Mouse (Mus musculus) ES-CJ7 (cell line): ENCODE measurements around the gene Musk.

ENCODE experiments used
- DNase-seq: peaks from one replicate; pipeline ENCODE4 v3.0.0; 2011; ENCODE audit warnings: low read depth, low spot score

Musk gene

DNA sequence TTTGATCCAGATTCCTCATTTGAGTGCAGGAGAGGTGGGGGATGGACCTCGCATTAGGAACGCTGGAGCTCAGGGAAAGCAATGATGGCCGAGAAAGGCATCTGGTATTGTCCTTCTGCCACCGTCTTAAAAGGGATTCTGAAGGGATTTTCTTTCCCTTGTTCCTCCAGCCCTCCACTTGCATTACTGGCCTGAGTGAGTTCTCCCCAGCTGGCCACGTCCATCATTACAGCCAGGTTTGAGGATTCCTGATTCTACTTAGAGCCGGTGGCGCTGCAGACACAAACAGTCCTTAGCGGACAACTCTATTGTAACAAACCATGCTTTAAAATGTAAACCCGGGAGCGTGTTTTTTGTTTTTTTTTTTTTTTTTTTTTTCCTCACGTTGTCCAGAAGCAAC, at the start of gene Musk:
Gene Musk, plus strand, starts transcription at position 274 of the 400 bp plus-strand sequence.
- no peak for DNase-seq

DNA sequence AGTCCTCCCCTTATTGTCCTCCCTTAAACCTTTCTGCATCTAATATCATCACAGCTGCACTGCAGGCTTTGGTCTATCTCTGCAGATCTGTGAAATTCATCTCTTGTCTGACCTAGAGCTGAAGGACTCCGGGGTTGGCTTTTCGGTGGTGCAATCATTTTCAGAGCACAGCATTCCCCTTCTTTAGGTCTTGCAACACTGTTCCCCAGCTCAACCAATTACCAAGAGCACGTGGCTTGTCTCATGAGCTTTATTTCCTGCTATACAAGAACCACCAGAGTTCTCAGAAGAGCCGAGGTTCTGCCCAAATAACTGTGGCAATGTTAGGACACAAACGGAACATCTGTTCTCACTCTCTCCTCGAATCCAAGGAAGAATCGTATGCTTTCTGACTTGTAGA, 45.3 kb upstream of the Musk start:
- no peak for DNase-seq

DNA sequence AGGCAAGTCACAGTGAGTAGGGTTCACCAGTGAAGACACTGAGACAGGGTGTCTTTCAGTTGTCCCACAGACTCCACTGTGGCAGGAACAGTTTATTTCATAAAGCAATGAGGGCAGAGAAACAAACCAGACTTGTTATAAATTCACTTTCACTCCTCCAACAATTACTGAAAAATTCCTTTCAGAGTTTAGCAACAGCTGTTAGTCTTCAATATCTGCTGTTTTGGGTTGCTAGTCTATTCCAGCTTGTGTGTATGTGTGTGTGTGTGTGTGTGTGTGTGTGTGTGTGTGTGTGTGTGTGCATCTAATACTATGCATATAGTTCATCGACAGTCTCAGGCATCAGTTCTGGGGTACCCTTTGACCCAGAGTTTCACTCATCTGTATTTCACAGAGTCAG, 40.2 kb upstream of the Musk start:
- no peak for DNase-seq

DNA sequence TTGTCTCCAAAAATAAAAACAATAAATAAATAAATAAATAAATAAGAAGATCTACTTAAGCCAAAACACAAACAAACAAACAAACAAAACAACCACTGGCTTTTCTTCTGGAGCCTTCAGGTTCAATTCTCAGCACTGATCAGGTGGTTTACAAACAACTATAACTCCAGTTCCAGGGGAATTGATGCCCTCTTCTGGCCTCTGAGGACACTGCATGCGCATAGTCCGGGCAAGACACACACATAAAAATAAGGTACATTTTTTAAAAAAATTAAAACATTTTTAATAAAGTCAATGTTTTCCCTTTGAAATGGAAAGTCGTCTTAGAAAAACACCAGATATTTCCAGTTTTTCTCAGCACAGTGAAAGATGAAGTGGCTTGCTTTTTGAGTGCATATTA, 33.4 kb upstream of the Musk start:
- no peak for DNase-seq

DNA sequence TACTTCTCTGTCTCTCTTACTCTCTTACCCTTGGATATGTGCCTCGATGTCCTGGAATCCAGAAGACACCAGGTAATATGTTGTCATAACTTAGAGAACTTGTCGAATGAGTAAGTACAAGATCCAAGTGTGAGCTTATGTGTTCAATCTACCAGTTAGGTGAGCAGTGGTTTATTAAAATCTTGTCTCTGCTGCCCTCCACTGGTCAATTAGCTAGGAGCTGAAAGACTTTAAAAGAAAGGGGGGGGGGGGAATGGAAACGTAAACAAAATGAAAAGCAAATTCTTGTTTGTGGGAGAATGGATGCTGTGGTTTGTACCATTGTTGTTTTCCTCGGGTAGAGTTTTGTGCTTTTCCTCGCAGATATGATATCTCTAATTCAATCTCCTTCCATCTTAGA, 32.4 kb upstream of the Musk start:
- peak; percentile 51 for DNase-seq

DNA sequence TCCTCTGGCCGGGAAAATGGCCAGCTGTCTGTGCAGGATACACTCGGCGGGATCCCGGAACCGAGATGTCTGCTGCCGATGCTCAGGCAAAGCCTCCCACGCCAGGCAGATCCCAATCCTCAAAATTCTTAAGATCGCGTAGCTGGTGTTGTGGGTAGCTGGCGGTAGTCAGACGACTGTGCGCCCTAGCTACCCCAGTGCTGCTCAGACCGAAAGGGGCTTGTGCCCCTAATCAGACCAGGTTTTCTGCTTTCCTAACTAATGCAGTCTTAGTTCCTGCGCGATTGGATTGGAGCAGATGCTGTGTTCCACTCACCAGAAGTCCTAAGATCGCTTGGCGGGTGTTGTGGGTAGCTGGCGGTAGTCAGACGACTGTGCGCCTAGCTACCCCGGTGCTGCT, 25.0 kb upstream of the Musk start:
- peak; percentile 38 for DNase-seq

DNA sequence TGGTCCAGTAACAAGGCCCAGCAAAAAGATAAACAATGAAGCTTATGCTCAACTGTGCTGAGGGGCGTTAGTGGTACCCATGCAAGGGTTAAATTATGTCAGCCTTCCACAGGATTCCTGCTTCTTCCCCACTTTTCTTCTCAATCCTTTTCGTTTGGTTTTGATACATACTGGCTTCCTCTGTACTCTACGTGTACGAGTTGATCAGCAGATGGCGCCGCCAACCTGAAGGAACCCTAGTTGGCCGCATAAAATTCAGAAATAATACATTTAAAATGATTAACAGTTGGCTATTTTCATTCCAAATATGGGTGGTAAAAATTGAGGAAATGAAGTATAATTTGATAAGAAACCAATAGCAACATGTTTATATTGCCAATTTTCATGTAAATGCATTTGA, 19.5 kb upstream of the Musk start:
- no peak for DNase-seq

DNA sequence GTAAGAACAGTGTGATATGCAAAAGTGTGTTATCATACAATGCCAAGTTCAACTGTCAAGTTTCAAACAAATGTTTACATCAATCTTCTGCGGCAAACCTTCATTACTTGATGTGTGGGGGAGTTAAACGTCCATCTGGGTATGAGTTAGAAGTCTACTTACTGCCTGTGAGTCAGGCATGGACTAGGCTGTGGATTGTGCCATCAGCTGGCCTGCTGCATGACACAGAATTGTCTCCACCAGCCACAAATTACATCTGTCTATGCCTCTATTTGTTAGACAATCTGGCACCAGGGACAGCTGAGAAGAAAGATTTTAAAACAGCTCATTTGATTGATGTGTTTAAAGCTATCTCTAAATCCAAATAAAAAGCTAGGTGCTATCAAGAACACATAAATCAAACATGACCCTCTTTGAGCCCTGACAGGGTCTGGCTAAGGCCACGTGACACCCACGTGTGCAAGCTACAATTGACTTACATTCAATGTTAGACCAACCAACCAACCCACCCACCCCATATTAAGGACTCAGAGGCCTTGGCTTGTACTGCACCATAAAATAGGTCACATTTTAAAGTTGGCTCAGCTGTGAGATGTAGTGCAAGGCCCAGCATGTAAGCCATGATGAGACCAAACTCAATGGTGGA, 16.7 kb upstream of the Musk start:
- DNase-seq = no peak

DNA sequence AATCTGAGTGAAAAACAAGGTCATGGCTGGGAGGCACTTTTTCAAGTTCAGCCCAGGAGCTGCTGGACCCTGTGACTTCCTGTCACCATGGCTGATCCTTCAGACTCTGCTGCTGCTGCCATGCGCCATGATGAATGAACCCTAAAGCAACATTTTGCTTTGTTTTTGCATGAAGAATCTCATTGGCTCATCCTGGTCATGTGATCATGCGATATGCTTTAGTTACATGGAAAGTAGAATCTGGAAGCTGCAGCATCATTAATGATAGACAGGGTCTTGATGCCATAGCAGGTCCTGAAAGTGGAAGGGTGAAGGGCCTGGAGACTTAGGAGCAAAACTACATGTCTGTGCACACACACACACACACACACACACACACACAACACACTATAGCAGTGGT, 15.8 kb upstream of the Musk start:
- DNase-seq = no peak

DNA sequence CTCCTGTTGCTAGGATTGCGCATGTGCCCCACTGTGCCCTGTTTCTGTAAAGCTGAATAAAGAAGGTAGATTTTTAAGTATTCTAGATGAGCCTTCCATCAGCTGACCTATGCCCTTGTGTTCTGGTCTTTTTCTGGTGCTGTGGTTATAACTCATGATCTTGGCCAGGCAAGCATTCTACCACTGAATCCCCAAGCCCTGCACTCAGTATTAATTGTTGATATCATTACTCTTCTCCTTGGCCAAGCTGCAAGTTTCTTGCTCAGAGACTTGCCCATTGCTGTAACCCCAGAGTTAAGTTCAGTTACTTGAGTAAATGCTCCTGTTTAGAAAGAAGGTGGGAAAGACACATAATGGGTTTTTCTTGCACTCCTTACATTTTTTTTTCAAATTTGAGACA, 14.8 kb upstream of the Musk start:
- DNase-seq = no peak

DNA sequence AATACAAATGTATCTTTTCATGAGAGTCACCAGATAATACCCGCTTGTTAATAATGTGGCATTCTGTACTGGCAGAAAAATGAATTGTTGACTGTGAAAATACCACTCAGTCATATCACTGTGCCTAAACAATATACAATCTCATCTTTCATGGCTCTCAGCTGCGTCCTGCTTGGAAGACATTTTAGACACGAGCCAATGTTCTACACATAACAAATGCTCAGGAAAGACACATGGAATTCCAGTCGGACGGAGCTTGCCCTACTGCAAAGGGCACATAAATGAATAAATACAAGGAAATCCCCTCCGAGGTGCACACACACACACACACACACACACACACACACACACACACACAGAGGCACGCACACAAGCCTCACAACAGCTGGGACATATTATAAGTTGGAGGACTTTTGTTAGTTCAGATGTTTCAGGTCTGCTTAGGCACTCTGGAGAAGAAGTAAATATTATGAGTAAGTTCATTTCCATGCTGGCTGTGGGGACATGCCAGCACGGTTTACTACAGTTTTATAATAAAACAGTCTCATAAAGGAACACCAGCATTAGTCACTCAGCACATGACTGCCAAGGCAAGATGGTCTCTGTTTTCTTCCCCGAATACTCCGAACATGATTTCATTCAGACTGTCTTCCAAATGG, 14.1 kb upstream of the Musk start:
- no peak for DNase-seq

DNA sequence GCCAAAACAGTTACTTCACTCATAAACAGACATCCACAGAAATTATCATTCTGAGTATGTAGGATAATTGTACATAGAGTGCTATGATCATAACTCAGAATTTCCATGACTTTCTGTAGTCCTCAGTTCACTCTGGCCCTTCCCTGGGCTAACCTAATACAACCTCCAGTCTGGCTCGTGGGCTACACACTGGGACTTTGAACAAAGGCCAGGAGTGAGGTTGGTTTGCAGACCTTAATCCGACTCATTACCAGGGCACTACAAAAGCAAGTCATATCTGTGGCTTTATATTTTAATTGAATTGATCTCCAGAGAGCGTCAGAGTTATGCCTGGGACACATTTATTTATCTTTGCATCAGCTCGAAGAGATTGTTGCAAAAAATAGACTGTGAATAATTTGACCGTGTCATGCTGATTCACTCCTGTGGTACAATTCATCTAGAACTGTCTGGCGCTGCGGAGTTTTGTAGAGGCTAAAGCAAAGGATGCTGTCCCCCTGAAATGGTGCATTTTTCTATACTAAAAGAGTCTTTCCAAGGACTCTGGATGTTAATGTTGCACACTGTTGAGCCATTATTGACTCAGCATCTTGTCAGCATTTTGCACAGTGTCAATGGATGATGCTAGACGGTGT, 10.4 kb upstream of the Musk start:
- DNase-seq = no peak

DNA sequence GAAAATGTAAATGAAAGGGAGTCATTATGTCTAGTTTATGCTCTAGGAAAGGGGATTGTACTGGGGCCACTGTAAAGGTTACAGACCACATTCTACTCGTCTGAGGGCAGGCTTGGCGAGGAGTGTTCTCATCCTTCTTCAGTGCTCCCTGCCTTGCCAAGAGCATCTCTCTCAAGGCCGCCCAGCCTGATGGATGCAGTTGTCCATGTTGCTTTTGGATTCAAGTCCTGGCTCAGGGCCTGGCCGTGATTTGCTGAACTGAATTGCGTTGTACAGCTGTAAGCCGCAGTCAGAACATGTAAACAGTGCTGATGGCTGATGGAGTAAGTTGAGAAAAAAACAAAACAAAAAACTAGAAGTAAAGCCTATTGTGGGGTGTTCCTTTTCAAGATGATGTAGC, 7.4 kb upstream of the Musk start:
- no peak for DNase-seq

DNA sequence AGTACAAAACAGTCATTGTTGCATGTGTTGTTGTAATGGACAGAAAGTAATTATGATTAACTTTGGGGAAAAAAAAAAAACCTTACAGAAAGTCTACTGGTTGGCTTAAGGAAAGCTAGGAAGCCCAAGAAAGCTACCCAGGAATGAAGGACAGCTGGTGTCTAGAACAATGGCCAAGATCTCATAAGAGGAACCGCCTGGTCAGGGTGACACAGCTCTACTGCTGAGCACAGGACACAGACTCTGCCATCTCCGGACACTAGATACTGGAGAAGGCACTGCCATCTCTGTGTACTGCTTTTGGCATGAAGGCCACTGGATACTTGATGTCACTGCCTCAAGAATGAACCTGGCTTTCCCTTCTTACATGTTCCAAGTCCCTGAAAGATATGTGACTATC, 5.6 kb upstream of the Musk start:
- DNase-seq = no peak

DNA sequence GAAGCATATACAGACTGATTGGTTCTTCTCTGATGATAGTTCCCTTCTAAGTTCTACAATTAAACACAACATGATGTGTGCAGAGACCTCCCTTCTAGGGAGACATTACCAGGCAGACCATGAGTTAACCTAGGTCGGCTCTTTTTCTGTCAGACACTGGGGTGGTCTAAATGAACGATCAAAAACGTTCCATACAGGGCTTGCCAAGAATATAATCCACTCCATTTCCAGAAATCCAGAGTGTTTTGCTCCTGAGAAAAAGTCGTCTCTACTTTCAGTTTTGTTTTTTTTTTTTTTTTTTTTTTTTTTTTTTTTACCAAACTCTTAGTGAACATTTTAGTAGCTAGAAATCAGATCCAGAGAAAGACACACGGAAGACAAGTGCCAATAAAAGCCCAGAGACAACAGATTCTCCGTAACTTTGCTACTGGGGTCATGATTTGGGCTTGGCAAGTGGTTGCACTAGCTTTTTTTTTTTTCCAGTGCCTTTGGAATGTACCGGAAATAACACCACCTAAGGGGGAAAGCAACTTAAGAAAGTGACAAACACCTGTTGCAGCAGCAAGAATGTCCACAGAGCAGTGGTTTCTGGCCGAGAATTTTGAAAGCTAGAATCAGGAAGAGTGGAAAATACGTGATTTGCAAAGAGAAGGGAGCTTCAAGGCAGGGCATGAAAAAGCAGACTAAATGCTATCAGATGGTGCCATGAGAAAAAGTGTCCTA, 769 bp downstream of the Musk start:
- DNase-seq = no peak

DNA sequence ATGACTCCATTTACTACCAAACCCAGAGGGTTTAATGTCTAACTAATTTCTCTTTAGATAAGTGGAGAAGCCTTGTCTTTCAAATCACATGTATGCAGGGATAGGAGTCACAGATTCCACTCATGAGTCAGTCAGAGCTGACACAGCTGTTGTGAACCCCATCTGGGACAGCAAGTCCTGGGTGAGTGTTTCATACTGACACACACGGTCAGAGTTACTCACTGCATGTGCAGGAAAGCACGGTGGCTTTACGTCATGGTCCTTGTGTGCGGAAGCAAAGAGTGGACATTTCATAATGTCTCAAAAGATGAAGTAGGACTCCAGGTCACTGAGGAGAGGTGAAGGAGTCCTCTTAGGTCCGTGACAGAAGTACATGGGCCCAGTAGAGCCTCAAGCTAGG, 3.0 kb downstream of the Musk start:
- DNase-seq = no peak

DNA sequence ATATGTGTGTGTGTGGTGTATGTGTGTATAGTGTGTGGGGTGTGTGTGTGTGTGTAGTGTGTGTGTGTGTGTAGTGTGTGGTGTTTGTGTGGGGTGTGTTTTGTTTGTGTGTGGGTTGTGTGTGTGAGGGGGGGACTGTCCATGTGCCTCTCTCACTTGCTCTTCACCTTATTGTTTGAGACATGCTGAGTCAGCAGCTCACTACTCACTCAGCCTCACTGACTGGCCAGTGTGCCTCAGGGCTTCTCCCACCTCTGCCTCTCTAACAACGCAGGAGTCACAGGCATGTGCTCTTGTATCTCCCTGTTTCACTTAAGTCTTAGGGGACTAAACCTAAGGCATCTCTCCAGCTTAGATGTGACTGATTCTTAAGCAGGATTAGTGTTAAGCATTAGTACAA, 6.1 kb downstream of the Musk start:
- DNase-seq = no peak

DNA sequence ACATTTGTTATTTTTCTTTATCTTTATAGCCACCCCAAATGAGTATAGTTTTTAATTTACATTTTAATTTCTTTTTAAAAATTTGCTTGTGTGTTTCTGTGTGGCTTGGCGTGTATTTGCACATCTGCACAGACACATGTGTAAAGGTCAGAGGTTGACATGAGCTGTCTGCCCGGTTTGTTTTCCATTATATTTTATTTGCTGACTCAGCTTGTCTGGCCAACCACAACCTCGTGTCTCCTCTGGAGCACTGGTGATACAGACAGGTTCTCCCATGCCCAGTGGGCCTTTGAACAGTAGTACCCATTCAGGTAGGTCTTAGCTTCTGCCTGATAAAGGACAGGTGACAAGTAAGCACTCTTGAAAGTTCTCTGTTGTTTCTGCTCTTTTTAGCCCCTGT, 7.3 kb downstream of the Musk start:
- no peak for DNase-seq

DNA sequence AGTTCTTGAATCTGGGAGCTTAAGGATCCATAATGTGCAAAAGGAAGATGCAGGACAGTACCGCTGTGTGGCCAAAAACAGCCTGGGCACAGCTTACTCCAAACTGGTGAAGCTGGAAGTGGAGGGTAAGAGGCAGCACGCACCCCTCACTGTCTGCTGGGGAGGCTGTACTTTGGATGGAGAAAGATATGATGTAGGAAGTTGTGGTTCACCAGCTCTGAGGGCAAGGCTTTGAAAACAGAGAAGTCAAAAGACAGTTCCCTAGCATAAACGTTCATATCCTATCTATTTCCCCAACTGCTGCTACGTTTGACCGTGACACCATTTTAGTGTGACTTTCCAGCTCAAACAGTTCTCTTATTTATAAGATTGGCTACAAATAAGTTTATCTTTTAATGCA, 18.1 kb downstream of the Musk start:
- DNase-seq = no peak

DNA sequence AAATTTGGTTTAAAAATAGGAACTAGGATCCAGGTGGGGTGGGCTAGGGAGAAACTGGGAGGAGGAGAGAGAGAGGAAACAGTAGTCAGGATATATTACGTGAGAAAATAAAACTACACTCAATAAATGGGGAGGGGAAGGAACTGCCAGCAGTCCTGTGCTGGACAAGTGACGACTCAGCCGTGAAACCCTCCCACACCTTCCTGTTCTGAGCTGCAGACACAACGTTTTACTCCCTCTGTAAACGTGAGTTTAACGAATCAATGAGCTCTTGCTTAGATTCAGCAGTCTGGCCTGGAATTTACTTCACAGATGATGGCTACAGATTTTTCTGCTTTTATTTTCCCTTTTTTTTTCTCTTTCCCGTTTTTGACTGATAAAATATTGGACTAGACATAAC, 18.8 kb downstream of the Musk start:
- no peak for DNase-seq

DNA sequence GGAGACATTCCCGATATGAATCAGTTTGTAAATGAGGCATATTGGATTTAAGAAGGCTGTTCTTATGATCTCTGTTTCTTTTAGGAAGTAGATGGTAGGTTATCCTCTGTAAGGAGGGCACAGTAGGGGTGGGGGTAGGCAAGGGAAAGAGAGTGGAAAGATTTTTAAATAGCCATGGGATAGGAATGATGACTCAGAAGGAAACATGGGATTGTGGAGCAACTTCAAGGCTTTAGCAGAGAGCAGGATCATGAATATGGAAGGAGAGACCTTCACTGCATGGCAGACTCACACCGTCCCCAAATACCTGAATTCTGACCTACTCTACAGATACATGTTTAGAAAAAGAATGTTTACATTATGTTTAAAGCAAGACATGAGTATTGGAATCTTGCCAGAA, 21.7 kb downstream of the Musk start:
- no peak for DNase-seq

DNA sequence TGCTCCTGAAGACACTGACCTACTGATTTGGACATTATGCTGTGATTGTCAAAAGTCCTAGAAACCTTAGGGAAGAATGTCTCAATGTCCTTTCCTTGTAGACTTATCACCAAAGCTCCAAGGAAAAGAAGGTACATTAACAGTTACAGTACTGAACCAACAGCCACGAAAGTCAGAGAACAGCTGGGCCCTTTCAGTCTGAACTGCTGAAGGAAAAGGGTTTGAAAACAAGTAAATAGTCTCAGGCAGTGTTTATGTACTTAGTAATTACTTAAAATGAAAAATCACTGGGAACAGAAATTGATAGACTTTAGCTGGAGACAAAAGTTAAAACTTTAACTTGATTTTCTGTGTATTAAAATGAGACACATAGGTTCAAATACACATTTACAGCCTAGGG, 27.6 kb downstream of the Musk start:
- no peak for DNase-seq
